Mouse (Mus musculus) NIH3T3 (cell line): ENCODE data around the gene Slc29a3.

ENCODE experiments used
- DNase-seq: peaks from one replicate; pipeline ENCODE4 v3.0.0-alpha.2; 2012; ENCODE audit warnings: low read depth

Slc29a3 gene

DNA sequence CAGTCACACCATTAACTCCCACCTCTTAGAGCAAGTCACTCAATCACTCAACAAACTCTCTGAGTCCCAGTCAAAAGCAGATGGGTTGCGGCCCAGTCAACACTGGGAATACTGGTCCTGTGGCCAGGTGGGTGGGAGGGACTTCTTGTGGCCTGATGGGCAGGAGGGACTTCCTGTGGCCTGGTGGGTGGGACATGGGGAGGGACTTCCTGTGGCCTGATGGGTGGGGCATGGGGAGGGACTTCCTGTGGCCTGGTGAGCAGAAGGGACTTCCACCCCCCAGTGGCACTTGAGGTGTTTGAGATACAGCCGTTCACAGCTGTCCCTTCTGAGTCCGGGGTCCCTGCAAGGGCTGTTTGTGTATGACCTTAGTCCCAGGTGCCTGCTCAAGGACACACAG lies 84.0 kb downstream of the Slc29a3 start:
- DNase-seq: no peak
